Mouse (Mus musculus) heart, postnatal 25 days (tissue): ENCODE data around the gene Kpnb1. TPM values are rescaled to one million over a fixed set of nuclear protein-coding genes. Genes with fewer than 3 reads are reported as not detected.

Source experiments
- DNase-seq: peaks from one replicate; pipeline ENCODE4 v3.0.0; 2022; ENCODE audit warnings: low spot score
- intact Hi-C: fragments of 180-260 bp; cut with DNase I; formaldehyde crosslinking; loops from one replicate; pipeline ENCODE4 v1.15.1; 2025
- total RNA-seq, 2 experiments: library from RNA; stranded (reverse); gene quantifications; 2 replicates each; pipeline ENCODE4 v1.2.3; 2021

The Kpnb1 gene
- total RNA-seq, 2 experiments from 2014 or later: 80.0 to 81.2 TPM

GRCm38 (mm10) chr11:97147333-97147732 lies 40.3 kb downstream of the Kpnb1 start:
- intact Hi-C loops: loop anchor here (5.0 kb wide), 2 partner anchors 45 to 75 kb away; no protein-coding TSS in a partner anchor
- no peak for DNase-seq

- no peak for DNase-seq
- intact Hi-C loops: loop anchor here (5.0 kb wide), 2 partner anchors 44 to 74 kb away; no protein-coding TSS in a partner anchor
Observed at GRCm38 (mm10) chr11:97146724-97147123, 41.0 kb downstream of the Kpnb1 start.

- no peak for DNase-seq
- intact Hi-C loops: loop anchor here (5.0 kb wide), 2 partner anchors 44 to 74 kb away; no protein-coding TSS in a partner anchor
Observed at GRCm38 (mm10) chr11:97145951-97146350, 41.7 kb downstream of the Kpnb1 start.

- intact Hi-C loops: loop anchor here (5.0 kb wide), 2 partner anchors 43 to 73 kb away; no protein-coding TSS in a partner anchor
- DNase-seq: no peak
Observed at GRCm38 (mm10) chr11:97145320-97145719, 42.4 kb downstream of the Kpnb1 start.

- intact Hi-C loops: no loop called here
- no peak for DNase-seq
Observed at GRCm38 (mm10) chr11:97143196-97143900, 44.3 kb downstream of the Kpnb1 start.

- intact Hi-C loops: no loop called here
- no peak for DNase-seq
Observed at GRCm38 (mm10) chr11:97142159-97142608, 45.5 kb downstream of the Kpnb1 start.

- intact Hi-C loops: no loop called here
- DNase-seq: no peak
Observed at GRCm38 (mm10) chr11:97140811-97141210, 46.9 kb downstream of the Kpnb1 start.

- DNase-seq: no peak
- intact Hi-C loops: no loop called here
Observed at GRCm38 (mm10) chr11:97139256-97139655, 48.4 kb downstream of the Kpnb1 start.

- no peak for DNase-seq
- intact Hi-C loops: no loop called here
Observed at GRCm38 (mm10) chr11:97138554-97139226, 49.0 kb downstream of the Kpnb1 start.

- DNase-seq: no peak
- intact Hi-C loops: no loop called here
Observed at GRCm38 (mm10) chr11:97133270-97133669, 54.4 kb downstream of the Kpnb1 start.

- DNase-seq: no peak
- intact Hi-C loops: no loop called here
Observed at GRCm38 (mm10) chr11:97132185-97132584, 55.5 kb downstream of the Kpnb1 start.

GRCm38 (mm10) chr11:97131683-97132082 lies 56.0 kb downstream of the Kpnb1 start:
- DNase-seq: no peak
- intact Hi-C loops: no loop called here

- intact Hi-C loops: no loop called here
- no peak for DNase-seq
Observed at GRCm38 (mm10) chr11:97130318-97130717, 57.4 kb downstream of the Kpnb1 start.

GRCm38 (mm10) chr11:97128956-97129355 lies 58.7 kb downstream of the Kpnb1 start:
- intact Hi-C loops: no loop called here
- DNase-seq: no peak

GRCm38 (mm10) chr11:97127470-97128223 lies 60.0 kb downstream of the Kpnb1 start:
- no peak for DNase-seq
- intact Hi-C loops: no loop called here

- no peak for DNase-seq
- intact Hi-C loops: no loop called here
Observed at GRCm38 (mm10) chr11:97126645-97127468, 60.8 kb downstream of the Kpnb1 start.

GRCm38 (mm10) chr11:97124266-97125036 lies 63.2 kb downstream of the Kpnb1 start:
- no peak for DNase-seq
- intact Hi-C loops: no loop called here

GRCm38 (mm10) chr11:97123282-97123890 lies 64.3 kb downstream of the Kpnb1 start:
- intact Hi-C loops: no loop called here
- DNase-seq: no peak
